Mouse (Mus musculus) testis, adult 2 months (tissue): ENCODE data around the gene Dscam.

Experiments
- CTCF ChIP-seq: fragments of 200-500 bp; IDR thresholded peaks from 2 replicates; pipeline ENCODE4 v1.5.1; 2012; ENCODE audit warnings: low read depth, mild to moderate bottlenecking, inconsistent platforms, low read length, moderate library complexity; ENCODE audit not compliant: control insufficient read depth, insufficient read depth, insufficient replicate concordance
- POLR2A ChIP-seq: fragments of 200-500 bp; IDR thresholded peaks from 2 replicates; pipeline ENCODE4 v1.6.1; 2012; ENCODE audit warnings: low read depth, mild to moderate bottlenecking, inconsistent platforms, low read length, moderate library complexity; ENCODE audit not compliant: control insufficient read depth

DNA sequence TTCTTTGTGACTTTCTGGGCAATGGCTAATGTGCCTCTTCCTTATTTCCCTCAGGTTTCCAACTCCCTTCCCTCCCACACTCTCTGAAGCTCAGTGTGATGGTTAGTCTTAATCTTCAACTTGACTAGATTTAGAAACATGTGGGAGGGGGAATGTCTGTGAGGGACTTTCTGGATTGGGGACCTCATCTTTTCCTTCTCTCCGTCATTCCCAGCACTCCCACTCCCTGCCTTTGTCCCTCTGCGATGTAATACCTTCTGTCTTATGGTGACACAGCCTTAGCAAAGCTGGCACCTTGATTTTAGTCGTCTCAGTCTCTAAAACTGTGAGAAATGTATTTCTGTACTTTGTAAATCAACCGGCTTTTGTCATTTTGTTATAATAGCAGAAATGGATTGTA is 615.1 kb downstream of the Dscam start:
- no peak for TF ChIP-seq POLR2A
- no peak for TF ChIP-seq CTCF
